Mouse (Mus musculus) embryo, embryonic 9.5 days (tissue): ENCODE measurements around the gene Bfsp1.

Experiments
- DNase-seq: peaks from one replicate; pipeline ENCODE4 v3.0.0-alpha.2; 2017; ENCODE audit errors: extremely low spot score

Gene Bfsp1

GRCm38 (mm10) chr2:143862484-143863231, at the start of gene Bfsp1:
TSS of gene Bfsp1 (minus strand) at chr2:143863173.
- DNase-seq: peak; percentile 78

GRCm38 (mm10) chr2:143912199-143912598, 49.2 kb upstream of the Bfsp1 start:
- DNase-seq: no peak

- DNase-seq: no peak
Measured at GRCm38 (mm10) chr2:143909230-143909629, 46.3 kb upstream of the Bfsp1 start.

GRCm38 (mm10) chr2:143904896-143905295, 41.9 kb upstream of the Bfsp1 start:
- DNase-seq: no peak

GRCm38 (mm10) chr2:143903376-143904045, 40.5 kb upstream of the Bfsp1 start:
- DNase-seq: no peak

- DNase-seq: no peak
Measured at GRCm38 (mm10) chr2:143900821-143901351, 37.9 kb upstream of the Bfsp1 start.

- DNase-seq: no peak
Measured at GRCm38 (mm10) chr2:143899470-143900220, 36.7 kb upstream of the Bfsp1 start.

GRCm38 (mm10) chr2:143891302-143892048, 28.5 kb upstream of the Bfsp1 start:
- DNase-seq: no peak

GRCm38 (mm10) chr2:143889860-143890433, 27.0 kb upstream of the Bfsp1 start:
- peak; percentile 32 for DNase-seq

- no peak for DNase-seq
Measured at GRCm38 (mm10) chr2:143889131-143889859, 26.3 kb upstream of the Bfsp1 start.

- DNase-seq: no peak
Measured at GRCm38 (mm10) chr2:143882606-143883288, 19.8 kb upstream of the Bfsp1 start.

- DNase-seq: no peak
Measured at GRCm38 (mm10) chr2:143882002-143882401, 19.0 kb upstream of the Bfsp1 start.

GRCm38 (mm10) chr2:143879311-143879710, 16.3 kb upstream of the Bfsp1 start:
- DNase-seq: no peak

- DNase-seq: no peak
Measured at GRCm38 (mm10) chr2:143876929-143877632, 14.1 kb upstream of the Bfsp1 start.

- no peak for DNase-seq
Measured at GRCm38 (mm10) chr2:143876026-143876425, 13.1 kb upstream of the Bfsp1 start.

- no peak for DNase-seq
Measured at GRCm38 (mm10) chr2:143870936-143871688, 8.1 kb upstream of the Bfsp1 start.

- peak; percentile 71 for DNase-seq
Measured at GRCm38 (mm10) chr2:143867326-143867725, 4.4 kb upstream of the Bfsp1 start.

GRCm38 (mm10) chr2:143864600-143864999, 1.6 kb upstream of the Bfsp1 start:
- no peak for DNase-seq

GRCm38 (mm10) chr2:143859166-143859565, 3.8 kb downstream of the Bfsp1 start:
- no peak for DNase-seq
